Mouse (Mus musculus): Measurements from ENCODE around the gene E330017A01Rik. TPM values are rescaled to one million over a fixed set of nuclear protein-coding genes. Genes with fewer than 3 reads are reported as not detected.

Gene E330017A01Rik
- not detected in 2 replicates for polyA plus RNA-seq (2016; fragmentation: Nextera tagmentation; extraction: Ambion mirVana)

DNA sequence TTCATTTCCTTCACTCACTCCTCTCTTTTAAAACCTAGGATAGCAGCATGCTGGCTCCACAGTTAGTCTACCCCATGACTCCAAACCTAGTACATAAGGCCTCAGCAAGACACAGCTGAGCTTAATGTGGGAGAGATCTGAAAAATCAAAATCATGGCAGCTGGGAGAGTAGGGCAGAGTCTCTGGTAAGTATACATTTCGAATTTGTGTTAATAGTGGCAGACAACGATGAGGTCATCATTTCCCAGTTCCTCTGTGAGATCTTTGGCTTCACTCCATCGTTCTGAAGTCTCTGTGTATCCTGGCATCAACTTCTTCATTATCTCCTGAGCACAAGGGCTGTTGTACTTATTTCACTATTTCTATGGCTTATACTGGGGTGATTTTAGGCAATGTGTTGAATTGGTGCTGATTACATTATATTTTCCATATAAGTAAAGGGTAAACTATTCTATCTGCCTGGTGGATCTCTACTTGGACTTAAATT lies at the start of gene E330017A01Rik:
TSS of gene E330017A01Rik (minus strand) at position 51 of the 487 bp plus-strand sequence.
- 93% methylated on average over 3 of the region's 3 CpGs for WGBS
- DNase-seq (ENCODE audit: extremely low spot score, low spot score), result no peak
- Histone ChIP-seq H3K27ac (no peak within 1 kb of the TSS), H3K9me3 (no peaks in the 10 kb centered on the region), H3K4me3 (no peak within 1 kb of the TSS), H3K27me3 (ENCODE audit: poor library complexity, severe bottlenecking) (no peaks in the 10 kb centered on the region), H3K4me1 (no peaks in the 10 kb centered on the region), H3K36me3 (replicated peaks) (no peaks in the 10 kb centered on the region)

DNA sequence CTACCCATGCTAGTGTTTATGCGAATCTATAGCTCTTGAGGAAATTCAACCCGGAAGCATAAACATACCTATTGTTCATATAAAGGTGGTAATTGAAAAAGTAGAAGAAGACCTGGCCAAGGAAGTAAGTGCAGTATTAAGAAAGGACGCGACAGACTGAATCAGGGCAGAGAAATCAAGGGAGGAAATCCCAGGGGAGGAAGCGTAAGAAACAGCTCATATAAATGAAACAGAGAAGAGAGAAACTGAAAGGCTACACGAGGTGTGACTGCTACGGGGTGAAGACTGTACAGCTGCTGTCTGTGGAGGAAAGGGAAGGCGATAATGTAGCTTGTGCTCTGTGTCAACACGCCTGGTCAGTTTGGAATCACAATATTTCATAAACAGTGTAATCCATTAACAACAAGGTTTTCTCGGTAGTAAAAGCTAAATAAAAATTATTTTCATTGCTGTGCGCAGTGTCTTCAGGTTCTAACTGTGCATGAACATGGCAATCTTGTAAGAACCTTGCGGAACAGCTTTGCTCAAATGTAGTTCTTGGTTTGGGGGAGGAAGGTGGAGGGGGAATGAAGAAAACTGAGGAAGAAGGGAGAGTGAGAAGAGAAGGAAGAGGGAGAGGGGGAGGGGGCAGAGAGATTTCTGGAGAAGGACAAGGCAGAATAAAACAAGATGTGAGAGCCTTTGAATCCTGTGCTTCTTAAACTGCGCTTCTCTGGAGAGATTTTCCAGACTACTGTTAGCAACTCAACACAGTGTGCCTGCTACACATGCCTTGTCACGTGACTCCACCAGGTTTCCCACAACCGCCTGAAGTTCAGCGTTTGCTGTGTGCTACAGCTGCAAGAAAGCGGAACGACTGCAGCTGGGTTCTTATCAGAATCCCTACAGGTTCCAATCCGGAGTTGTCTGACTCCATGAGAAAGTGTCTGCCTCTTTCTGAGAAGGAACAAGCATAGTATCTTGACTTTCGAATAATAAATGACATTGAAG lies 47.3 kb upstream of the E330017A01Rik start:
- WGBS, result 85% methylated on average over 20 of the region's 20 CpGs
- no peak overlapping the region for H3K27ac ChIP-seq
- no peak for DNase-seq (ENCODE audit: extremely low spot score, low spot score)
- no peaks in the 10 kb centered on the region for H3K4me1 ChIP-seq
- no peaks in the 10 kb centered on the region for H3K27me3 ChIP-seq (ENCODE audit: poor library complexity, severe bottlenecking)
- no peaks in the 10 kb centered on the region for H3K9me3 ChIP-seq
- peaks cover 6% of the 10 kb centered on the region for H3K36me3 ChIP-seq (replicated peaks)
- no peak overlapping the region for H3K4me3 ChIP-seq

DNA sequence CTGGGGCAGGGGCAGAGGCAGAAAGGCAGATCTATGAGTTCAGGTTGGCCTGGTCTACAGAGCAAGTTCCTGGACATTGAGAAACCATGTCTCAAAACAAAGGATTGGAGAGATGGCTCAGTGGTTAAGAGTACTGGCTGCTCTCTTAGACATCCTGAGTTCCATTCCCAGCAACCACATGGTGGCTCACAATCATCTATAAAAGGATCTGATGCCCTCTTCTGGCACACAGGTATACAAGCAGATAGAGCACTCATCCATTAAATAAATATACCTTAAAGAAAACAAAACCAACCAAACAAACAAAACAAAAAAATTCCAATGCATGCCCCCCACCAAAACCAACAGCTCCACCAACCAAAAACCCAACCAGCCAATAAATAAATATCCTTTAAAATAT lies 46.0 kb upstream of the E330017A01Rik start:
- Histone ChIP-seq H3K36me3 (replicated peaks) (peaks cover 11% of the 10 kb centered on the region), H3K4me3 (no peak overlapping the region), H3K9me3 (no peaks in the 10 kb centered on the region), H3K27me3 (ENCODE audit: poor library complexity, severe bottlenecking) (no peaks in the 10 kb centered on the region), H3K27ac (no peak overlapping the region), H3K4me1 (no peaks in the 10 kb centered on the region)
- no peak for DNase-seq (ENCODE audit: extremely low spot score, low spot score)

DNA sequence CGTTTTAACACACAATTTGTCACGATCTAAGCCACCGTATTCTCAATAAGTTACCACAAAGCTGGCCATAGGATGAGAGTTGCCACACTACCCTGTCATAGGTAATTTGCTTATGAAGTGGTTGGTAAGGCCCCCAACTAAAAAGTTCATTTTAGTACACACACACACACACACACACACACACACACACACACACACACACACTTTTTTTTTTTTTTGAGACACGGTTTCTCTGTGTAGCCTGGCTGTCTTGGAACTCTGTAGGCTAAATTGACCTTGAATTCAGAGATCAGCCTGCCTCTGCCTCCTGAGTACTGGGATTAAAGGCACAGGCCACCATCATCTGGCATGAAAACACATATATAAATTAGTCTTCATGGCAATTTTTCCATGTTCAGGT lies 45.4 kb upstream of the E330017A01Rik start:
- no peaks in the 10 kb centered on the region for H3K9me3 ChIP-seq
- no peak for DNase-seq (ENCODE audit: extremely low spot score, low spot score)
- H3K4me3 ChIP-seq, result no peak overlapping the region
- no peak overlapping the region for H3K27ac ChIP-seq
- 87% methylated on average over 4 of the region's 4 CpGs for WGBS
- H3K36me3 ChIP-seq (replicated peaks), result peaks cover 13% of the 10 kb centered on the region
- H3K4me1 ChIP-seq, result no peaks in the 10 kb centered on the region
- H3K27me3 ChIP-seq (ENCODE audit: poor library complexity, severe bottlenecking), result no peaks in the 10 kb centered on the region

DNA sequence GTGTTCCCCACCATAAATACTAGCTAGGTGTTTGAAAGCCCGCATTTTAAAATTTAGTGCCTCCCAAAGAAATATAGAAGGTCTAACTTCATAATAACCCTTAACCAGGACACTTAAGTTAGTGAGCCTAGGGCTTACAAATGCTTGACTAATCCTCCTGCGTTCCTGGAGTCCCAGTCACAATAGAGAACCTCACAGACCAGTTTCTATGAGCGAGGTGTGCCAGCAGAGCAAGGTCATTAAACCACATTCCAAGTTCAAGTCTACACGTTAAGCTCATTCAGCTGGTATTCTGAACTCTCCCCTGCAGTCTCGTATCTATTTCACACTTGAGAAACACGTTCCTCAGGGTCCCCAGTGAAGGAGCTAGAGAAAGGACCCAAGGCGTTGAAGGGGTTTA lies 44.3 kb upstream of the E330017A01Rik start:
- WGBS, result 85% methylated on average over 7 of the region's 7 CpGs
- Histone ChIP-seq H3K36me3 (replicated peaks) (peaks cover 23% of the 10 kb centered on the region), H3K9me3 (no peaks in the 10 kb centered on the region), H3K4me3 (no peak overlapping the region), H3K27me3 (ENCODE audit: poor library complexity, severe bottlenecking) (no peaks in the 10 kb centered on the region), H3K27ac (no peak overlapping the region), H3K4me1 (no peaks in the 10 kb centered on the region)
- DNase-seq (ENCODE audit: extremely low spot score, low spot score), result no peak

DNA sequence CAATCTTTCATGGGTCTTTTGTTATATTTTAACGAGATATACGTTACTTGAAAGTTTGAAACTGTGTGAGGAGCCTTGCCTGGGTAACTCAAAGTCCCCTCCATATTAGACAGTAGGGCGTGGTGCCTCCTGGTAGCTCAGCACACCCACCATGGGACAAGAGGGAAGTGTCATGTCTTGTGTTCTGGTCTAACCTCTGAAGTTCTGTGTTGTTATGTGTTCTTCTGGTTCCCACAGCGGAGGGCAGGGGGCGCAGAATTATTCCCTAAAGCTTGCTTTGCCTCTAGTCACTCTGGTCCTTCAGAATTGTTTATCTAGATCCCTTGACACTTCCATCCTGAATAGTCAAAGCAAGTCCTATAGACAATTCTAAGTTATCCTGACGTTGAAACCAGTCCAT lies 43.5 kb upstream of the E330017A01Rik start:
- no peak for DNase-seq (ENCODE audit: extremely low spot score, low spot score)
- H3K4me1 ChIP-seq, result no peaks in the 10 kb centered on the region
- WGBS, result 91% methylated on average over 6 of the region's 6 CpGs
- no peaks in the 10 kb centered on the region for H3K27me3 ChIP-seq (ENCODE audit: poor library complexity, severe bottlenecking)
- H3K27ac ChIP-seq, result no peak overlapping the region
- peaks cover 31% of the 10 kb centered on the region for H3K36me3 ChIP-seq (replicated peaks)
- no peak overlapping the region for H3K4me3 ChIP-seq
- H3K9me3 ChIP-seq, result no peaks in the 10 kb centered on the region

DNA sequence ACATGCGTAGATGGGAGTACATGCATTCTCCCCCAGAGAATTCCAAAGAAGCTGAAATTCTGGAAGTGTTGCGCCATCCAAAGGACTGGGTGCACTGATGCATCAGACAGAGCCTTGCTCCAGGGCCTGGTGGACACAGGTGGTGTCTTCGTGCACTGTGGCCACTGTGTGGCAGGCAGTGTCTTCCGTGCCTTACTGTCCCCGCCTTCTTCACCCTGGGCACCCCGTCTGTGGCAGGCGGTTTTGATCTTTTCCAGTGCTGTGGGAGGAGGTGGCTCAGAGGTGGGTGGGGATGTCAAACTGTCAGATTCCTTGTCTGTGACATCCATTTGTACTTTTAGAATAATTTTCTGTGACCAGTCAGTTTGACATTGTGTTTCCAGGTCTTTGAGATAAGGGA lies 40.1 kb upstream of the E330017A01Rik start:
- DNase-seq (ENCODE audit: extremely low spot score, low spot score), result no peak
- Histone ChIP-seq H3K4me1 (no peaks in the 10 kb centered on the region), H3K36me3 (replicated peaks) (peaks cover 61% of the 10 kb centered on the region), H3K27me3 (ENCODE audit: poor library complexity, severe bottlenecking) (no peaks in the 10 kb centered on the region), H3K4me3 (no peak overlapping the region), H3K9me3 (no peaks in the 10 kb centered on the region), H3K27ac (no peak overlapping the region)
- 87% methylated on average over 7 of the region's 7 CpGs for WGBS

DNA sequence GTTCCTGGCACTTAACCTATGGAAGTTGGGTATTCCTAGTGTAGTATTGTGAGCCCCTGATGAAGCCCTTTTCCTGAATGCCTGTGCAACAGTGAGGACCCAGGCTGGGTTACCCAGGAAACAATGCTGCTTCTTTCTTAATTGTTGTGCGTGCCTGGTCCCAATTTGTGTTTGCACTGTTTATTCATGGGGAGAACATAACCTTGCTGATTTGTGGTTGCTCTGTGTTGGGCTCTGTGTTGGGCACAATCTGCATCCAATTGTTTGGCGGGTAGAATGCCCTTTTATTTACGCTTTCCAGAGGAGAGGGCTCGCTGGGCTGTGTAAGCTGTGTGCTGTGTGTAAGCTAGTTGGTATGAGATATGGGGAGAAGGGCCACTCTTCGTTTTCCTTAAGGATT lies 39.0 kb upstream of the E330017A01Rik start:
- 76% methylated on average over 5 of the region's 5 CpGs for WGBS
- H3K36me3 ChIP-seq (replicated peaks), result peaks cover 69% of the 10 kb centered on the region

DNA sequence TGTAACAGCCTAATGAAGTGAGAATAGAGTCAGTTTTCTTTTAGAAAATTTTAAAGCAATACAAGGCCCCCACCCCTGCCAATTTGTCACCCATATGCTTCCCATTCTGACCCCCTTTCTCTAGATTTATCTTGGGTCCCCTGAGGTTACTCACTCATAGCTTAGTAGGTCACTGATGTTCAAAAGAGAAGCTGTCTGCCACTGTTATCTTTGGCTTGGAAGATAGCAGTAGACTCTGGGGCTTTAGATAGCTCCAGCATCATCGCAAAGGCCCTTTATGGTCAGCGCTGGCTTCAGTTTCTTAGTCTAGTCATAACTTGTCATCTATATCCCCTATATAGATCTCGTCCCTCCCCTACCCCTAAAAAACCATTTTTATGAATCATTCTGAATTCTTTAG lies 38.1 kb upstream of the E330017A01Rik start:
- no peaks in the 10 kb centered on the region for H3K9me3 ChIP-seq
- 0 out of 2 replicates have a peak, but pooled peaks cover under 1% of the 10 kb centered on the region for H3K4me1 ChIP-seq
- H3K27ac ChIP-seq, result no peak overlapping the region
- no peak overlapping the region for H3K4me3 ChIP-seq
- no peaks in the 10 kb centered on the region for H3K27me3 ChIP-seq (ENCODE audit: poor library complexity, severe bottlenecking)
- DNase-seq (ENCODE audit: extremely low spot score, low spot score), result no peak
- H3K36me3 ChIP-seq (replicated peaks), result peaks cover 69% of the 10 kb centered on the region
- WGBS, result 95% methylated on average over 3 of the region's 3 CpGs

More for the DNA sequence above, 39.0 kb upstream of the E330017A01Rik start:
- H3K9me3 ChIP-seq, result no peaks in the 10 kb centered on the region
- DNase-seq (ENCODE audit: extremely low spot score, low spot score), result no peak
- H3K4me3 ChIP-seq, result no peak overlapping the region
- H3K27ac ChIP-seq, result no peak overlapping the region
- no peaks in the 10 kb centered on the region for H3K4me1 ChIP-seq
- H3K27me3 ChIP-seq (ENCODE audit: poor library complexity, severe bottlenecking), result no peaks in the 10 kb centered on the region

DNA sequence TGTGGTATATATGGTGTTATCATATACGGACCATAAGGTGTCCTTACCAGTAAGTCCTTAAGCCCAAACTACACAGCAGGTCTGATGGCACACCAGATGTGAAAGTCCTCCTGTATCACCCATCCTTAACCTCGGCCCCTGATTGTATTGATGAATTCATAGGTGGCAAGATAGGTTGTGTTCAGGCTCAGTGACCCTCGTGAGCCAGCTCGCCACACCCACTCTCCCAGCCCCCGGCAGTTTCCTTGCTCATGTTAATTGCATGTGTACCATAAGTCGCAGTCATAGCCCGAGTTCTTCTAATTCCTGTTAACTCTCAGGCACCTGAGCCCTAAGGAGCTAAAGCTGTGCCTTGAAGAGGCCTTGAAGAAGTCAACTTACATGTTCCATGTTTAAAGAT lies 37.6 kb upstream of the E330017A01Rik start:
- peaks cover 5% of the 10 kb centered on the region for H3K4me1 ChIP-seq
- H3K4me3 ChIP-seq, result no peak overlapping the region
- no peaks in the 10 kb centered on the region for H3K9me3 ChIP-seq
- 92% methylated on average over 7 of the region's 7 CpGs for WGBS
- no peak overlapping the region for H3K27ac ChIP-seq
- no peak for DNase-seq (ENCODE audit: extremely low spot score, low spot score)
- H3K27me3 ChIP-seq (ENCODE audit: poor library complexity, severe bottlenecking), result no peaks in the 10 kb centered on the region
- H3K36me3 ChIP-seq (replicated peaks), result peaks cover 65% of the 10 kb centered on the region

DNA sequence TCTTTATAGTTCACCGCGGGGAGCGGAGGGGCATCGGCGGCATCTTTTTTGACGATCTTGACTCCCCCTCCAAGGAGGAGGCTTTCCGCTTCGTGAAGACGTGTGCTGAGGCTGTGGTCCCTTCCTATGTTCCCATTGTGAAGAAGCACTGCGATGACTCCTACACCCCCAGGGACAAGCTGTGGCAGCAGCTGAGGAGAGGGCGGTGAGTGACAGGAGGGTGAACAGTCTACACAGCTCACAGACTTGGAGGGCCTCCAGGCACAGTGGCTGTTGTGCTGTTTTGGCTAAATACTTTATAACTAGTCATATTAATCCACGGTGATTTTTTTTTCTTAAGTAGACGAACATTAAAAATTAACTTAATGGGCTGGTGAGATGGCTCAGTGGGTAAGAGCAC lies 36.7 kb upstream of the E330017A01Rik start:
- no peak overlapping the region for H3K27ac ChIP-seq
- H3K4me3 ChIP-seq, result no peak overlapping the region
- peaks cover 58% of the 10 kb centered on the region for H3K36me3 ChIP-seq (replicated peaks)
- H3K9me3 ChIP-seq, result no peaks in the 10 kb centered on the region
- H3K4me1 ChIP-seq, result peaks cover 10% of the 10 kb centered on the region
- WGBS, result 95% methylated on average over 13 of the region's 13 CpGs
- DNase-seq (ENCODE audit: extremely low spot score, low spot score), result no peak
- H3K27me3 ChIP-seq (ENCODE audit: poor library complexity, severe bottlenecking), result no peaks in the 10 kb centered on the region

DNA sequence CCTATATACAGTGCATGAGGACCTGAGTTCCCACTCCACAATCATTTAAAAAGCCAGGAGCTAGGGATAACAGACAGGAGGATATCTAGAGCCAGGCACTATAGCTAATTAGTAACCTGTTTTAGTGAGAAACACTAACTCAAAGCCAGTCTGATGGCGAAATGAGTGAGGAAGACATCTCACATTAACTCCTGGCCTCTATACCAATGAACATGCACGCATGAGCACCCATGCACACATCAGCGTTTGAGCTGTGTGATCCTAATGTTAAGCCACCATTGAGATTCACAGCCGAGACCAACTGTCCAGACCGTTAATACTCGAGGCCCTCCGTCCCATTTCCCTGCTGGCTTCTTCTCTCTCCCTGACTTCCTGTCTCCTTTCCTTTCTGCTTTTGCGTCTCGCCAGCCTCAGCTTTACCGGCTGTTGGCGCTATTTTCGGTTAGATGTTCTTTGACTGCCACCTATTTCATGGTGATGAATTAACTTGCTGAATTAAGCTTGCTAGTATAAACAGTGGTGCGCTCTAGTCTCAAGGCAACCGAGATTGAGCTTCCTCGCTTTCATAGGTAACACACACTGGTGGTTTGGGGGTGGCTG lies 35.4 kb upstream of the E330017A01Rik start:
- Histone ChIP-seq H3K9me3 (no peaks in the 10 kb centered on the region), H3K4me3 (no peak overlapping the region), H3K4me1 (peaks cover 16% of the 10 kb centered on the region), H3K27ac (no peak overlapping the region), H3K27me3 (ENCODE audit: poor library complexity, severe bottlenecking) (no peaks in the 10 kb centered on the region), H3K36me3 (replicated peaks) (peaks cover 57% of the 10 kb centered on the region)
- 96% methylated on average over 15 of the region's 15 CpGs for WGBS
- no peak for DNase-seq (ENCODE audit: extremely low spot score, low spot score)

DNA sequence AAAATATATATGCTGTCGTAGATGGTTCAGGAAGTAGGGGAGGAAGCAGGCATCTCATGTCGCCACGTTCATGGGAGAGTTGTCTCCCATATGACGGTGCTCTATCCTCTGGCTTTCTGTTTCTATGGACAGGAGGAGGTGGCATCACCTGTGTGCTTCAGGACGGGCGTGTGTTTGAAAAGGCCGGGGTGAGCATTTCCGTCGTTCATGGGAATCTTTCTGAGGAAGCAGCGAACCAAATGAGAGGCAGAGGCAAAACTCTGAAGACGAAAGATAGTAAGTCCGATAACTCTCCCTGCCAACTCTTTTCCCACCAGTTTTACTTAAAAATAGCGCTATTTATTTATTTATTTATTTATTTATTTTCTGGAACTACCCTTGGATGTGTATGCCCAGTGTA lies 33.9 kb upstream of the E330017A01Rik start:
- Histone ChIP-seq H3K4me1 (peaks cover 16% of the 10 kb centered on the region), H3K4me3 (peak overlapping the region; percentile 22), H3K9me3 (no peaks in the 10 kb centered on the region), H3K27ac (no peak overlapping the region), H3K27me3 (ENCODE audit: poor library complexity, severe bottlenecking) (no peaks in the 10 kb centered on the region), H3K36me3 (replicated peaks) (peaks cover 41% of the 10 kb centered on the region)
- 96% methylated on average over 13 of the region's 13 CpGs for WGBS
- DNase-seq (ENCODE audit: extremely low spot score, low spot score), result no peak

All from forebrain, embryonic 10.5 days (tissue).